Mouse (Mus musculus): ENCODE data around the gene Hist1h2be.

GRCm38 (mm10) chr13:23621532-23622174, 729 bp upstream of the Hist1h2be start:
- TF ChIP-seq POLR2A (IDR thresholded peaks at IDR 0.05; ENCODE audit: low read depth, low read length) (peak; percentile 81), CTCF (IDR thresholded peaks at IDR 0.05; ENCODE audit: borderline replicate concordance, insufficient read depth, low read length) (no peak)

Measured in embryonic fibroblast, embryonic 13.5 days (primary cell).